Mouse (Mus musculus) adrenal gland, postnatal 14 days (tissue): Measurements from ENCODE around the gene Cd300e. TPM values are rescaled to one million over a fixed set of nuclear protein-coding genes. Genes with fewer than 3 reads are reported as not detected.
A peak's percentile ranks its signal among the peaks of the same experiment; 100 is the strongest.
"Not testable (repeated sequence)": the region's sequence is repeated elsewhere in the genome, so short reads cannot be mapped to it uniquely, and the experiment has no call there.

Experiments used
- DNase-seq: peaks from one replicate; pipeline ENCODE4 v3.0.0; 2021; ENCODE audit warnings: mixed read lengths
- total RNA-seq: library from RNA; stranded (reverse); gene quantifications from 2 replicates; pipeline ENCODE4 v1.2.3, GENCODE M21; 2021

Cd300e gene
- total RNA-seq, 1 experiment from 2014 or later: 0.63 TPM

DNA sequence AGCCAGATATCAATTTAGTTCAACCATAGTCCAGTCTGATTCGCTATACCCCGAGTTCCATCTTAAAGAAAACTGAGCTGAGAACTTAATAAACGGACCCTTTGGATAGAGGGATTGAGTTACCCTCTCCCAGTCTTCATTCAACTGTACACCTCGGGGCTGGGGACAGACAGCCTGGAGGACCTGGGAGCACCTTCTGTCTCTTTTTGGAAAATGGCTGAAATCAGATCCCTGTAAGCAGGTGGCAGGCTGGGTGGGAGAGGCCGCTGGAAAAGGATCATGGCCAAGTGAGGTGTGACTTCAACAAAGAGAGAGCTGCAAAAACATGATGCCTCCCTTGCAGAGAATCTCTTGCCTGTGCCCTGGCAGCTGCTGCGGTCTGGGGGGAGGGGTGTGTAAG is 20.2 kb upstream of the Cd300e start:
- no peak for DNase-seq

DNA sequence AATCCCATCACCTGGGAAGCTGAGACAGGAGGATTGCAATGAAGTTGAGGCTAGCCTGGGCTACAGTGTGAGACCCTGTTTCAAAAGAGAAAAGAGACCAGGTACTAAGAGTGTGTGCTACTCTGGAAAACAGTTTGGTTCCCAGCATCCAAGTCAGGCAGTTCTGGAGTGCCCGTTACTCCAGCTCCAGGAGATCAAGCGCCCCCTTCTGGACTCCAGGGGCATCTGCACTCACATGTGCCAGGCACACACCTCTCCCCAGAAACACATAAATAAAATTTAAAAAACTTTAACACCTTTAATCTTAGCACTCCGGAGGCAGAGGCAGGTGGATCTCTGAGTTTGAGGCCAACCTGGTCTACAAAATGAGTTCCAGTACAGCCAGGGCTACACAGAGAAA is 19.4 kb upstream of the Cd300e start:
- DNase-seq: no peak

DNA sequence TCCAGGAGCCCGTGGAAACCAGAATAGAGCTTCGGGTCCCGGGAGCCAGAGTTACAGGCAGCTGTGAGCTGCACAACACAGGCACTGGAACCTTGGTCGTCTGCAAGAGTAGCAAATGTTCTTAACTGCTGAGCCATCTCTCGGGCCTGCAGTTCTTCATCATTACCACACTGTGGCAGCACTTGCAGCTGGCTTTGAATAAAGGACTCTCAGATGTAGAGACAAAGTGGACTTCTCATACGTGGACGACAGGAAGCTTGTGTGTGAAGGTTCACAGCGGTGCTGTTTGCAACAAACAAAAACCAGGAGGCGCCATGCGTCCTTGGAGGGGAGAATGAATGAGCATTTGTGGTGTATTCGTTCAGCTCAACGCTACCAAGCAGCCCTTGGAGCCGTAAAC is 18.9 kb upstream of the Cd300e start:
- DNase-seq: peak; percentile 60

DNA sequence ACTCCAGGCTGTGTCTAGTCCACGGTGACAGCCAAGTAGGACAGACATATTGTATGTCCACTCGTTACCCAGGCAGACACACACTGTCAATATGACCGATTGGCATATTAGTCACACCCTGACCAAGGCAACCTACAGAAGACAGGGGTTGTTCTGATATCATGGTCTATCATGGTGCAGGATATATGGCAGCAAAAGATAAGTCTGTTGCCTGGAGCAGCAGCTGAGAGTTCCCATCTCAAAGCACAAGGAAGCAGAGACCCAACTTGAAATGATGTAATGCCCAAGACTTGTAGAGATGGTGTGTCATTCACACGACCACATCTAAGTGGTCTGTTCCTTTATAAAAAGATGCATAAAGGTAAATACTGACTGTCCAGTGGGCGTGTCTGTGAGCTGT is 16.7 kb upstream of the Cd300e start:
- DNase-seq: no peak

DNA sequence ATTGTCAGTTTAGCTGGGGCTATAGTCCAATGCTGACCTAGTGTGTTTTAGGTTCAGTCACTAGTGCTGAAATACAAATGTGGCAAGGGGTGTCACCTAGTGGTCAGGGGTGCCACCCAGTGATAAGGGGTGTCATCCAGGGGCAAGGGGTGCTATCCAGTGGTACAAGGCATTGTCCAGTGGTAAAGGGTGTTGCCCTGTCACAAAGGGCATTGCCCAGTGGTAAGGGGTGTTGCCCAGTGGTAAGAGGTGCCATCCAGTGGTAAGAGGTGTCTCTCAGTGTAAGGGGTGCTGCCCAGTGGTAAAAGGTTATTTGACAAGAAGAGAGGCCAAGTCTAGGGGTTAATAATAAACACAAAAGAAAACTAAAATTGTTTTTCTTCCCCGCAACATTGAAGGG is 15.5 kb upstream of the Cd300e start:
- DNase-seq: no peak

DNA sequence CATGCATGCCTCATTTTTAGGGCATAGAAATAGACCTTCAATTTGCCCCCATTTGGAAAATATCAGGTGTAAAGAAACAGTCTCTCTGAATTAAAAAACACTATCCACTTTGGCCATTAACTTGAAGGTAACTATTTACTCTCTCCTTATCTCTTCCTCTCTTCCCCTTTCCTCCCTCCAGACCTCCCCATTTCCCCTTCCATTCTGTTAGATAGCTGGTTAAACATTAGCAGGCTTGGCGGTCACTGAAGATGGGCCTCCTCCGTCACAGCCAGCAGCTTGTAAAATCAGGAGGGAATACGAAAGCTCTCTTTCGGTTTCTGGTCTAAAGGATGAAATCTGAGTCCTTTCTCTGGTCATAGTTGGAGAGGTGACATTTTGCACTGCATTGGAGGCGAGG is 13.9 kb upstream of the Cd300e start:
- no peak for DNase-seq

DNA sequence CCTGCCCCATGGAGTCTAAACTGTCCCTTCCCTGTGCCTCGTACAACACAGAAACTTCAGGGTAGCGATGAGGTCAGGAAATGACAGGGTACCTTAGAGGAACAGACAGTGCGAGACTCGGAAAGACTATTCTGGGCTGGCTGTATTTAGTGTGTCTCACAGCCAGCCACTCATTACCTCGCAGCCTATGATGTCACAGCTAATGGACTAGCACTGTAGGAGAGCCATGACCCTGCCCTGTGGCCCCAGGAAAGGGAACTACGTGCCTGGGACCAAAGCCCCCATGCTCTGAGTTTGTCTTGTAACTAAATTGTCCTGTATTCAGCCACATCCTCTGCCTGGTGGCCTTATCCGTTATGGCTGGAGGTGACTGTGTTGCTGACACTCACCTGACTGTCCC is 13.4 kb upstream of the Cd300e start:
- DNase-seq: no peak

DNA sequence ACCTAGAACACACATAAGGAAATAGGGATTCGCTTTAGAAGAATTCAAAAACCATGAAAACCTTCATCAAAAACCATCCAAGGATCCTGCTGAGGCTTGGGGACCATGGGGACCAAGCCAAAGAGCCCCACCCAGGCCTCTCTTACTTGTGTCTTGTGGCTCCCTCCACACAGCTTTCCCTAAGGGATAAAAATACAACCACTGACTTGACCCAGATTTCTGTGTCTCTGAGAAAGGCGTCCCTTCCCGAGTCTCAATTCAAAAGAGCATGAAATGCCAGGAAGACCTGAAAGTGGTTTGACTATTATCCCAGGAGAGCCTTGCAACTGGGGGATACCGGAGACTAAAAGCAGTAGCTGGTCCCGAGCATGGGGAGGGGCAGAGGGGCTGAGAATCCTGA is 11.0 kb upstream of the Cd300e start:
- DNase-seq: no peak

DNA sequence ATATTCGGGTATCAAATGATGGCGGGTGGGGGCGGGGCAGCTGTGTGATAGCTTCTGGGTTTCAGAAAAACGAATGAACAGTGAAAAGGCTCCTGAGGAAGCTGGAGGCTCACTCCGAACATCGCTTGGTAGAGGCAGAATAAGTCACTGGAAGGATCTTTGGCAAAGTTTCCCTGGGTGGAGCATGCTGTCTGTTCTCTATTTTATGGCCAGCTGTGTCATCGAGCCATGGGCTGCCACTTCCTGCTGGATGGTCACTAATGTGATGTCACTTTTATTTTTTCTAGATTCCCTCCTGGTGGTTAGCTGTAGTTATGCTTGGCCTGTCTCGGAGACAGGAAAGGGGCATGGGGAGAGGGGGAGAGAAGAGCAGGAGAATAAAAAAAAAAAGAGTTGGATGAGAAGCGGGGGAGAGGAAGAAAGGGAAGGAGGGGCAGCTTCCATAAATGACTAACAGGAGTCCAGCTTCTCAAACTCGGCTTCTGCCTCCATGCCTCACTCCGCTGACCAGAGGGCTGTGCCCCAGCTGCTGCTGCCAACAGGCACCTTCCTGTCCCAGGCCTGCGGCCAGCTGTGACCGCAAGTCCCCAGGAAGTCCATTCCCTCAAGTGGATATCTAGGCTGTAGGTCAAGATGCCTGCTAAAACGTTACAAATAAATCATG is 9.8 kb upstream of the Cd300e start:
- peak; percentile 81 for DNase-seq

DNA sequence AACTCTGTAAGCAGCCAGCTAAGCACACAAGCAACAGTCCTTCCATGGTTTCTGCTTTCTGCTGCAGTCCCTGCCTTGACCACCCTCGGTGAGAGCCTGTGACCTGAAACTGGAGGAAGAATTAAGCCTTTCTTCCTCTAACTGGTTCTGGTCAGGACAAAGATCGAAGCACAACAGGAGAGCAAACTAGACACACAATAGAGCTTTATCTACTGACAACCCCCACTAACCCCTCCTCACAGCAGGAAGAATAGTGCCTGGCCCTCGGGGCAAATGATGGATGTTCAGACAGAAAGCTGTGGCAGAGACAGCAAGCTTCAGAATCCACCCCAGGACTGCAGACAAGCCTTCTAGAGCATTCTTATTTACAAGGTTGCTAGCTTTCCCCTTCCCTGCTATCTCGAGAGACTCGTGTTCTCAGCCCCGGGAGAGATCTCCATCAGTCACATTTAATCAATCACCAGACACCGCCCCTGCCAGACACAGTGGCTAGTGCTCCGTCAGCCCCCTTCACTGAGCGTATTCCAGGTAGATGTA is 9.1 kb upstream of the Cd300e start:
- no peak for DNase-seq

DNA sequence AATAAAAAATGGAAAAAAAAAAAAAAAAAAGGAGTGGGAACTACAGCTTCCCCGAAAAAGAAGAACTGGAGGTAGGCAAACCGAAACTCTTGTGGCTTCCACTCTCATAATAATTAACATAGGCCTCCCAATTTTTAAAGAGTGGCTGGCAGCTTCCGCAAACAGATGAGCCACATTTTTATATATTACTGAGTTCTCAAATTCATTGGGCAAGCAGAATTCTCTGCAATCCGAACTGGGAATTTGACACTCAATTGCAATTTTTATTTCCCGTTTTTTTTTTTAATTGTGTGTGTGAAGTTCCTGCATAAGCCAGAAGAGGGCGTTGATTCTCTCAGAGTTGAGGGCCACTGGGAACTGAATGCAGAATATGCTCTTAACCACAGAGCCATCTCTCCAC is 4.8 kb upstream of the Cd300e start:
- DNase-seq: no peak

DNA sequence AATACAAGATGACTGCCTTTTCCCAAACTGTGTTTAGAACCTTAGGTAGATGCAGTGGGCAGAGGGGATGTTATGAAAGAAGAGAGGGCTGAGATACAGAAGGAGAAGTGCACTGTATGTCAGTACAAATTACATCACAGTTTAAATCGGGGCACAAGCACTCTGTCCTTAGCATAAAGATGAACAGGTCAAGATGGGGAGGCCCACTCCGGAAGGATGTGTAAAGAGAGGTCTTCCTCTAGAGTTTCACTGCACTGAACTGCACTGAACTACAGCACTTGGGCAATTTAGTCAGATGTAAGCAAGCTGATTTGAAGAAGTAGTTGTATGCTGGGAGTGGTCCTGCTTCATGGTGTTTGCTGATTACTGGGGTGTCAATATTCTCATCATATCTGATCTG is 2.2 kb downstream of the Cd300e start:
- no peak for DNase-seq

DNA sequence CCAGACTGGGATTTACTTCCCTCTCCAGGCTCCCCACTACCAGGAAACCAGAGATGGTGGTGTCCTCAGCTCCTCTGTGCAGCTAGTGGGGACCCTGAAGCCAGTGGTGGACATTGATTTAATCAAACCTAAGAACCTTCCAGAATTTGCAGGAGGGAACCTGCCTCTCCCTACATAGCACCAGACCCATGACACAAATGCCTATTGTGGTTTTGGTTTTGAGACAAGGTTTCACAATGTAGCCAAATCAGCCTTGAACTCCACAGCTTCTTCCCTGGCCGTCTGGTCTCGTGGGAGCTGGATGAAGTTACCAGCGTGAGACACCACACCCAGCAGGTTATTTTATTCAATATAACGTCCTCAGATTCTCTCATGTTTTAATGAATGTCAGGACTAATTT is 3.3 kb downstream of the Cd300e start:
- no peak for DNase-seq

DNA sequence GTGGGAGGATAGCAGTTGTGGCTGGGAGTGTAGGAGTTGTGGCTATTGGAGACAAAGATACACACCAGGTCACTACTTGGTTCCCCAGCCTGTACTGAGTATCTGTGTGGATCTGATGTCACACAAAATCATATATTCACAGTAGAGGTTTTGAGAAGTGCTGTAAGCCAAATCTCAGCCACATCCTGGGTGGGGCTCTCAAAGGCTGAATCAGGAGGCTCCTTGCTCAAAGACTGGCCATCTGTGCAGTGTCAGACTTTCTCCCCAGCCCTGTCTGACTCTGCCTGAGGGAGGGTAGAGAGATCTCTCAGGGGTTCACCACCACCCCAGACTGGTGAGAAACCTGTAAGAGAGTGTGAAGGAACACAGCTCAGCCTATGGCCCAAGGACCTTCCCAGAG is 7.4 kb downstream of the Cd300e start:
- DNase-seq: no peak

DNA sequence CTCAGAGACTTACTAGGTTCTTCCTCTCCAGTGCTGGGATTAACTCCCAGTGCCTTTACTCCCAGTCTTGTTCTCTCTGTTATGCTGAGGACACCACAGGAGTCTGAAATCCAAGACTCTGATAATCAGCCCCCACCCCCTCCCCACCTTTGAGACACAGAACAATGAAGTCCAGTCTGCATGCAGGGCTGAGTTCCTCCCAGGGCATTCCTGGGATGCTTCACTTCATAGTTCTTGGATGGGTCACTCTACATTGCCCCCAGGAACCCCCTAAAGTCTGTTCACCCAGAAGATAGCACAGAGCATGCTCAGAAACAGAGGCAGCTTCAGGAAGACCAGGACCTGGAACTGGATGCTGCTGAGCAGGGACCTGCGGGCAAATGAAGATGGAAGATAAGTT is 9.0 kb downstream of the Cd300e start:
- DNase-seq: no peak

DNA sequence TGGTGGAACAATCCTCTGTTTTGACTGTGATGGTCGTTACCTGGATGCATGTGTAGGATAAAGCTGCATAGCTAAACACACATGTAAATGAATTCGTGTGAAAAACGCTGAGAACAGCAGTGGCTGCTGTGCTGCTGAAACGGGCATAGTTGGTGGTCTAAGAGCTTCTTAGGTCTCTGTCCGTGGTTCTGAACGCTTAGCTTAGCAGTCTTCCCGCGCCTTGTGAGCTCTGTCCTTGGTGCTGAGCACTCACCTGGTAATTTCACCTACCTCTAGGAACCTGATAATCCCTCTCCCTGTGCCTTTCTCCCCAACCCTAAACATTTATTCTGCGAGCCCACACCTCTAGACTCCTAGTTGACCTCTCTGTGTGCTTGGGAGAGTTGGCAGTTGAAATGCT is 9.8 kb downstream of the Cd300e start:
- DNase-seq: peak; percentile 58

DNA sequence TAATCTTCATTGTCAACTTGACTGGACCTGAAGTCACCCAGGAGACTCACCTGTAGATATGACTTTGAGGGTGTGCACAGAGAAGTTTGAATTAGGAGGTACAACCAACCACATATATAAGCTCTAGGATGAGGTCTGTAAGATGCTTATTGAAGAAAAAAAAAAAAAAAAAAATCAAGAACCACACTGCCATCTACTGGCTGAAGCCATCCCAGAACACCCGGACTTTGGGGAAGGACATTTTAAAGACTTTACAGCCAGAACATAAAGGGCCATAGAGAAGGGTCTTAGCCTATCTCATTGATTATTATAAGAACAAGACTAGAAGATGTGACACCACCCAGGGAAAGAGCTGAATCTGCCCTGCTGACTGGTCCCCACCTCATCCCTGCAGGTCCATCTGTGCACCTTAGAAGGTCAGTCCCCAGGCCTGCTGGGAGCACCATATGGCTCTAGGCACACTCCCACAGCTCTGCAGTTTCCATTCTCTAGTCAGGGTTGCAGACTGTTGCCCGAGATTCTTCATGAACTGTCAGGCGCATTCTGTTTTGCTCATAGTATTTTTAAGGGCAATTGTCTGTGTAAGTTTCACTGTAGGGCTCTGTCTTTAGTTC is 12.6 kb downstream of the Cd300e start:
- no peak for DNase-seq

DNA sequence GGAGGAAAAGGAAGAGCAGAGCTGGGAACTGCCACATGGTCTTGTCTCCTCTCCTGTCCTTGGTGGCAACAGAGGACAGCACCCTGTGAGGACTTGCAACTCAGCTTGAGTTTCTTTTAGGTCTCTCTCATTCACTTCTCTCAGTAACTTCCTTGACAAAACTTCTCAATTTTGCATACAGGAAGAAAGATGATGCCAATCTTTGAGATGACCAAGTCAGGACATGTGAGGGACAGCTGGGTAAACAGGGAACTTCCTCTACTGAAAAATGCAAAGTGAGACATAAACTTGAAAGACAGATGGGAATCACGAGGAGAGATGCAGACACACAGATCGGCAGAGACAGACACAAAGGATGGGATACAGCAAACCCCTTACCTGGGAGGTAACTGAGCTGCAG is 13.7 kb downstream of the Cd300e start, which contains the start of gene Cd300ld3:
TSS of gene Cd300ld3 (minus strand) at position 151 of the 400 bp plus-strand sequence.
- no peak for DNase-seq

DNA sequence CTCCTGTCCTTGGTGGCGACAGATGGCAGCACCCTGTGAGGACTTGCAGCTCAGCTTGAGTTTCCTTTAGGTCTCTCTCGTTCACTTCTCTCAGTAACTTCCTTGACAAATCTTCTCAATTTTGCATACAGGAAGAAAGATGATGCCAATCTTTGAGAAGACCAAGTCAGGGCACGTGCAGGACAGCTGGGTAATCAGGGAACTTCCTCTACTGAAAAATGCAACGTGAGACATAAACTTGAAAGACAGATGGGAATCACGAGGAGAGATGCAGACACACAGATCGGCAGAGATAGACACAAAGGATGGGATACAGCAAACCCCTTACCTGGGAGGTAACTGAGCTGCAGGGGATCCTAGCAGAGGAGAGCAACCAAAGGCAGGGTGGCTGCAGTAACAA is 24.3 kb downstream of the Cd300e start, which contains the start of gene Cd300ld5:
TSS of gene Cd300ld5 (minus strand) at position 101 of the 400 bp plus-strand sequence.
- not testable (repeated sequence) for DNase-seq

DNA sequence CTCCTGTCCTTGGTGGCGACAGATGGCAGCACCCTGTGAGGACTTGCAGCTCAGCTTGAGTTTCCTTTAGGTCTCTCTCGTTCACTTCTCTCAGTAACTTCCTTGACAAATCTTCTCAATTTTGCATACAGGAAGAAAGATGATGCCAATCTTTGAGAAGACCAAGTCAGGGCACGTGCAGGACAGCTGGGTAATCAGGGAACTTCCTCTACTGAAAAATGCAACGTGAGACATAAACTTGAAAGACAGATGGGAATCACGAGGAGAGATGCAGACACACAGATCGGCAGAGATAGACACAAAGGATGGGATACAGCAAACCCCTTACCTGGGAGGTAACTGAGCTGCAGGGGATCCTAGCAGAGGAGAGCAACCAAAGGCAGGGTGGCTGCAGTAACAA is 35.1 kb downstream of the Cd300e start, which contains the start of gene Cd300ld4:
TSS of gene Cd300ld4 (minus strand) at position 101 of the 400 bp plus-strand sequence.
- not testable (repeated sequence) for DNase-seq

DNA sequence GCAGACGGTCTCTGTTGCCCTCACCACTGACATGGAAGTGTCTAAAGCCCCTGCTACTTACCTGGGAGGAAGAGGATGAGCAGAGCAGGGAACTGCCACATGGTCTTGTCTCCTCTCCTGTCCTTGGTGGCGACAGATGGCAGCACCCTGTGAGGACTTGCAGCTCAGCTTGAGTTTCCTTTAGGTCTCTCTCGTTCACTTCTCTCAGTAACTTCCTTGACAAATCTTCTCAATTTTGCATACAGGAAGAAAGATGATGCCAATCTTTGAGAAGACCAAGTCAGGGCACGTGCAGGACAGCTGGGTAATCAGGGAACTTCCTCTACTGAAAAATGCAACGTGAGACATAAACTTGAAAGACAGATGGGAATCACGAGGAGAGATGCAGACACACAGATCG is 45.9 kb downstream of the Cd300e start, which contains the start of gene Cd300ld2:
TSS of gene Cd300ld2 (minus strand) at position 101 of the 400 bp plus-strand sequence.
- not testable (repeated sequence) for DNase-seq

DNA sequence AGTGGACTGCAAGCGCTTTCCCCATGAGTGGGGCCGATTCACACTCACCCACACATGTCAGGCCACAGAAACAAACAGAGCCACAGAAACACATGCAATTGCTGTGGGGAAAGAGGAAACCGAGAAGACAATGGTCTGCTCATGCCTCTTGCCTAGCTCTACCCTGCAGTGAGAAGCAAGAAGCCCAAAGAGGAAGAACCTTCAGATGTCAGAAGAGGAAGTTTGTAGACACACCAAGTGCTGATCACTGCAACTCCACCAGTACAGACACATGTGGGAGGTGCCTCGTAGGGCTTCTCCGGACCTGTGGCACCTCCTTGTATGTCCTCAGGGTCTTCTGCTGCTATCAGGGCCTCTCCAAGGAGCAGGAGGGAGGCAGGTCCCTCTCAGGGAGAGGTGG is 57.9 kb downstream of the Cd300e start:
- no peak for DNase-seq
